Mouse (Mus musculus) cortical plate, adult 2 months (tissue): ENCODE measurements at regions not wholly inside any gene's neighbourhood (a gene's known extent, or its start where the extent isn't known, plus 50 kb on each side); places are given as distances from the start of the nearest gene placed in this dataset.

Experiments used
- CTCF ChIP-seq: fragments of 200-500 bp; IDR thresholded peaks from 2 replicates; pipeline ENCODE4 v1.5.1; 2011; ENCODE audit warnings: mild to moderate bottlenecking, control low read depth, low read length; ENCODE audit not compliant: insufficient read depth; ENCODE audit errors: extremely low read depth
- POLR2A ChIP-seq: fragments of 200-500 bp; IDR thresholded peaks from 2 replicates; pipeline ENCODE4 v1.6.1; 2011; ENCODE audit warnings: mild to moderate bottlenecking, low read length, control low read depth; ENCODE audit not compliant: insufficient read depth; ENCODE audit errors: extremely low read depth

- TF ChIP-seq POLR2A (no peak), CTCF (no peak)
Measured at GRCm38 (mm10) chrX:12813083-12813660, 51.3 kb upstream of the Med14 start.
